Mouse (Mus musculus): Measurements from ENCODE around the gene Zfp74. TPM values are rescaled to one million over a fixed set of nuclear protein-coding genes. Genes with fewer than 3 reads are reported as not detected.

The Zfp74 gene
- total RNA-seq, 1 experiment = 11.7 TPM

DNA sequence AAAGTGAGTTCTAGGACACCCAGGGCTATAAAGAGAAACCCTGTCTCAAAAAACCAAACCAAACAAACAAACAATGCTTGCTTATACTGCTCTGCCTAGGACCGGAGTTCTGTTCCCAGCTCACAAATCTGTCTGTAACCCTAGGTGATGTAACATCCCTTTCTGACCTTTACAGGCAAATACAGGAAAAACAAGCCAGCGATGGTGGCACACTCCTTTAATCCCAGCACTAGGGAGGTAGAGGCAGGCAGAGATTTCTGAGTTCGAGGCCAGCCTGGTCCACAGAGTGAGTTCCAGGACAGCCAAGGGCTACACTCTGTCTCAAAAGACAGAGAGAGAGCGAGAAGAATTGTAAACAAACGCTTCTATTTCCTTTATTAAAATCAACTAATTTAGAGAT is 46.7 kb downstream of the Zfp74 start:
- Histone ChIP-seq H3K9ac (ENCODE audit: insufficient read depth, low read depth, low read length, poor library complexity, severe bottlenecking) (no peak overlapping the region), H3K27ac (ENCODE audit: insufficient read depth, low read depth, low read length, poor library complexity, severe bottlenecking) (peak overlapping the region; percentile 86; the same call in 1 of the 2 replicates), H3K4me1 (ENCODE audit: control insufficient read depth in 2 of 2, insufficient read depth in 2 of 2, low read length in 2 of 2, poor library complexity in 1 of 2) (peaks cover 13 to 17% of the 10 kb centered on the region in 2 experiments), H3K4me3 (ENCODE audit: insufficient read depth in 1 of 2, low read depth in 1 of 2, low read length in 2 of 2, poor library complexity in 1 of 2, severe bottlenecking in 1 of 2) (no peak overlapping the region), H3K9me3 (ENCODE audit: control insufficient read depth, insufficient read depth, low read depth, low read length) (no peaks in the 10 kb centered on the region), H3K36me3 (ENCODE audit: control insufficient read depth, insufficient read depth, low read length, poor library complexity, severe bottlenecking) (no peaks in the 10 kb centered on the region)
- in situ Hi-C loops (cut with MboI; ENCODE audit: low sequenced_read_pairs in 2 of 2, unreplicated experiment in 2 of 2) = no loop called here
- DNase-seq (ENCODE audit: low read depth, low spot score) = no peak
- TF ChIP-seq MAFK (IDR thresholded peaks at IDR 0.05; ENCODE audit: insufficient read depth, low read depth, low read length) (no peak), ZNF384 (IDR thresholded peaks at IDR 0.05; ENCODE audit: low read depth, low read length) (no peak), CHD2 (IDR thresholded peaks at IDR 0.05; ENCODE audit: low read depth, low read length) (no peak), ZC3H11A (IDR thresholded peaks at IDR 0.05; ENCODE audit: borderline replicate concordance, low read depth, low read length) (no peak), HCFC1 (IDR thresholded peaks at IDR 0.05; ENCODE audit: borderline replicate concordance, insufficient read depth, low read length) (no peak)

GRCm38 (mm10) chr7:29906682-29907058 is 47.2 kb downstream of the Zfp74 start:
- peaks cover 10 to 17% of the 10 kb centered on the region in 2 experiments for H3K4me1 ChIP-seq (ENCODE audit: control insufficient read depth in 2 of 2, insufficient read depth in 2 of 2, low read length in 2 of 2, poor library complexity in 1 of 2)
- H3K27ac ChIP-seq (ENCODE audit: insufficient read depth, low read depth, low read length, poor library complexity, severe bottlenecking) = peak overlapping the region; percentile 86; the same call in 1 of the 2 replicates
- DNase-seq (ENCODE audit: low read depth, low spot score) = no peak
- peaks cover 1% of the 10 kb centered on the region for H3K36me3 ChIP-seq (ENCODE audit: control insufficient read depth, insufficient read depth, low read length, poor library complexity, severe bottlenecking)
- TF ChIP-seq ZC3H11A (IDR thresholded peaks at IDR 0.05; ENCODE audit: borderline replicate concordance, low read depth, low read length) = no peak
- no peak for TF ChIP-seq ZNF384 (IDR thresholded peaks at IDR 0.05; ENCODE audit: low read depth, low read length)
- 0 out of 2 replicates have a peak, but pooled peaks have one; percentile 3 for TF ChIP-seq MAFK (IDR thresholded peaks at IDR 0.05; ENCODE audit: insufficient read depth, low read depth, low read length)
- TF ChIP-seq HCFC1 (IDR thresholded peaks at IDR 0.05; ENCODE audit: borderline replicate concordance, insufficient read depth, low read length) = no peak
- in situ Hi-C loops (cut with MboI; ENCODE audit: low sequenced_read_pairs in 2 of 2, unreplicated experiment in 2 of 2) = no loop called here
- peak overlapping the region; percentile 67; the same call in 1 of the 2 replicates for H3K9ac ChIP-seq (ENCODE audit: insufficient read depth, low read depth, low read length, poor library complexity, severe bottlenecking)
- H3K9me3 ChIP-seq (ENCODE audit: control insufficient read depth, insufficient read depth, low read depth, low read length) = no peaks in the 10 kb centered on the region
- peak overlapping the region; percentile 63 to 73 for H3K4me3 ChIP-seq (ENCODE audit: insufficient read depth in 1 of 2, low read depth in 1 of 2, low read length in 2 of 2, poor library complexity in 1 of 2, severe bottlenecking in 1 of 2)

DNA sequence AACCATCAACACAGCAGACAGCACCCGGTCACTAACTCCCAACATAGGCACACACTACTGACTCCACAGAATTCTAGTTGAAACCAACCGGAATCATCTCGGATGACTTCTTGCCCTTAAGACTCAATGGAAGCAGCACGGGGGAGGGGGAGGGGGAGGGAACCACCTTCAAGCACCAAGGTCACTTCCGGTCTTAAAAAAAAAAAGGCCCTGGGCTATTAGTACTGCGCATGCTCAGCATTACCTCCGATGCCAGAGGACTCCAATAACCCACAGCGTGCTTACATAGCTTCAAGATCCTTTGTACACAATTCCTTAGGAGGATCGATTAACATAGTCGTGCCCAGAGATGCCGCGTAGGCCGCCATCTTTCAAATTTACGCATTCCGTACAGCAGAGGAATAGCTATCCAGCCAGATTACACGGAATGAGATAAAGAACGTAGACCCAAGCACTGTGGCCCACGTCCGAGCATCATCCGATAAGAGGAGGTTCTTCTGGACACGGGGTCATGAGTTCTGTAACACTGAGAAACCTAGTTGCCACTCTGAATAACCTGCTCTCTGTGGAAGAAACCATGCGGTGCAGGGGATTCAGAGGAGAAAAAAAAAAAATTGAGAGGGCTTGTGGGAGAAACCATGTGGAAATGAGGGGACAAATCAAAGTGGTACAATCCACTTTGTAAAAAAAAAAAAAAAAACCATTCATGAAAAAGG is 47.8 kb downstream of the Zfp74 start, which contains the start of gene Zfp27:
Gene Zfp27 (minus strand): TSS at position 607 of the 716 bp plus-strand sequence.
- H3K4me1 ChIP-seq (ENCODE audit: control insufficient read depth in 2 of 2, insufficient read depth in 2 of 2, low read length in 2 of 2, poor library complexity in 1 of 2) = peaks cover 10 to 17% of the 10 kb centered on the region in 2 experiments
- H3K27ac ChIP-seq (ENCODE audit: insufficient read depth, low read depth, low read length, poor library complexity, severe bottlenecking) = peak within 1 kb of the TSS; percentile 86
- DNase-seq (ENCODE audit: low read depth, low spot score) = peak; percentile 84
- H3K4me3 ChIP-seq (ENCODE audit: insufficient read depth in 1 of 2, low read depth in 1 of 2, low read length in 2 of 2, poor library complexity in 1 of 2, severe bottlenecking in 1 of 2) = peak within 1 kb of the TSS; percentile 73 to 82
- peaks cover 2% of the 10 kb centered on the region for H3K36me3 ChIP-seq (ENCODE audit: control insufficient read depth, insufficient read depth, low read length, poor library complexity, severe bottlenecking)
- TF ChIP-seq ZC3H11A (IDR thresholded peaks at IDR 0.05; ENCODE audit: borderline replicate concordance, low read depth, low read length) = no peak
- peak; percentile 28; the same call in 1 of the 2 replicates for TF ChIP-seq HCFC1 (IDR thresholded peaks at IDR 0.05; ENCODE audit: borderline replicate concordance, insufficient read depth, low read length)
- TF ChIP-seq ZNF384 (IDR thresholded peaks at IDR 0.05; ENCODE audit: low read depth, low read length) = peak; percentile 98
- H3K9me3 ChIP-seq (ENCODE audit: control insufficient read depth, insufficient read depth, low read depth, low read length) = no peaks in the 10 kb centered on the region
- in situ Hi-C loops (cut with MboI; ENCODE audit: low sequenced_read_pairs in 2 of 2, unreplicated experiment in 2 of 2) = no loop called here
- peak within 1 kb of the TSS; percentile 81 for H3K9ac ChIP-seq (ENCODE audit: insufficient read depth, low read depth, low read length, poor library complexity, severe bottlenecking)

- in situ Hi-C loops (cut with MboI; ENCODE audit: low sequenced_read_pairs in 2 of 2, unreplicated experiment in 2 of 2) = no loop called here
- no peak for DNase-seq (ENCODE audit: low read depth, low spot score)
- H3K36me3 ChIP-seq (ENCODE audit: control insufficient read depth, insufficient read depth, low read length, poor library complexity, severe bottlenecking) = peaks cover 4% of the 10 kb centered on the region
- H3K4me3 ChIP-seq (ENCODE audit: insufficient read depth in 1 of 2, low read depth in 1 of 2, low read length in 2 of 2, poor library complexity in 1 of 2, severe bottlenecking in 1 of 2) = peak overlapping the region; percentile 3 to 34; a peak in 3 of 4 replicates
- H3K4me1 ChIP-seq (ENCODE audit: control insufficient read depth in 2 of 2, insufficient read depth in 2 of 2, low read length in 2 of 2, poor library complexity in 1 of 2) = peaks cover 4% of the 10 kb centered on the region in 2 experiments; a peak in 2 of 4 replicates
- no peaks in the 10 kb centered on the region for H3K9me3 ChIP-seq (ENCODE audit: control insufficient read depth, insufficient read depth, low read depth, low read length)
- peak overlapping the region; percentile 39; the same call in 1 of the 2 replicates for H3K9ac ChIP-seq (ENCODE audit: insufficient read depth, low read depth, low read length, poor library complexity, severe bottlenecking)
- no peak for TF ChIP-seq CHD2 (IDR thresholded peaks at IDR 0.05; ENCODE audit: low read depth, low read length)
- H3K27ac ChIP-seq (ENCODE audit: insufficient read depth, low read depth, low read length, poor library complexity, severe bottlenecking) = peak overlapping the region; percentile 59; the same call in 1 of the 2 replicates
Observed at GRCm38 (mm10) chr7:29904101-29904500, 49.8 kb downstream of the Zfp74 start.

Data from ES-E14 (cell line).